Mouse (Mus musculus): Measurements from ENCODE around the gene Gpr107. TPM values are rescaled to one million over a fixed set of nuclear protein-coding genes. Genes with fewer than 3 reads are reported as not detected.

The Gpr107 gene
- polyA plus RNA-seq (2012; rRNA removed): 26.8 and 28.2 TPM in 2 replicates

GRCm38 (mm10) chr2:31151892-31152812 lies at the start of gene Gpr107:
Gpr107 (plus strand) TSS chr2:31152316.
- Histone ChIP-seq H3K27ac (ENCODE audit: insufficient read depth, low read length) (no peak within 1 kb of the TSS), H3K4me1 (ENCODE audit: control insufficient read depth, insufficient read depth, low read length) (peaks cover 1% of the 10 kb centered on the region; the same call in 1 of the 2 replicates), H3K4me3 (ENCODE audit: insufficient read depth, low read length) (peak within 1 kb of the TSS; percentile 81)
- TF ChIP-seq CTCF (IDR thresholded peaks at IDR 0.05; ENCODE audit: extremely low read depth, insufficient read depth, low read length) (no peak), POLR2A (IDR thresholded peaks at IDR 0.05; ENCODE audit: extremely low read depth, insufficient read depth, low read length) (peak; percentile 71)

DNA sequence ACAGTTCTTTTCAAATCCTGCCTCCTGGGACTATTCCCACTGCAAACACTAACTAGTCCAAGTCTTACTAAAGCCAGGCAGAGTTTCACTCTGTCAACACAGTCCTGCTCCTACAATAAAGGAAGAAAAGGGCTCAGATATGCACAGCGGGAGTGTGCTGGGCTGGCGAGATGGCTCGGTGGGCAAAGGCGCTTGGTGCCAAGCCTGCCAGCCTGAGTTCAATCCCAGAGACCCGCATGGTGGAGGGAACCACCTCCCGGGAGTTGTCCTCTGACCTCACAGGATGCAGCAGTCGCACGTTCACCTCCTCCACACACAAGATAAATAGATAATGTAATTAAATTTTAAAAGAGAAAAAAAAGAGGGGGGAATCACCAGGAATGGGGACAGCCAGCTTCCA lies 48.8 kb upstream of the Gpr107 start:
- H3K27ac ChIP-seq (ENCODE audit: insufficient read depth, low read length): no peak overlapping the region
- H3K4me1 ChIP-seq (ENCODE audit: control insufficient read depth, insufficient read depth, low read length): 0 out of 2 replicates have a peak, but pooled peaks cover 8% of the 10 kb centered on the region
- TF ChIP-seq POLR2A (IDR thresholded peaks at IDR 0.05; ENCODE audit: extremely low read depth, insufficient read depth, low read length) (no peak), CTCF (IDR thresholded peaks at IDR 0.05; ENCODE audit: extremely low read depth, insufficient read depth, low read length) (no peak)
- no peak overlapping the region for H3K4me3 ChIP-seq (ENCODE audit: insufficient read depth, low read length)

- Histone ChIP-seq H3K4me1 (ENCODE audit: control insufficient read depth, insufficient read depth, low read length) (peaks cover 11% of the 10 kb centered on the region), H3K27ac (ENCODE audit: insufficient read depth, low read length) (no peak overlapping the region), H3K4me3 (ENCODE audit: insufficient read depth, low read length) (no peak overlapping the region)
- TF ChIP-seq CTCF (IDR thresholded peaks at IDR 0.05; ENCODE audit: extremely low read depth, insufficient read depth, low read length) (no peak), POLR2A (IDR thresholded peaks at IDR 0.05; ENCODE audit: extremely low read depth, insufficient read depth, low read length) (no peak)
Measured at GRCm38 (mm10) chr2:31105279-31105678, 46.8 kb upstream of the Gpr107 start.

DNA sequence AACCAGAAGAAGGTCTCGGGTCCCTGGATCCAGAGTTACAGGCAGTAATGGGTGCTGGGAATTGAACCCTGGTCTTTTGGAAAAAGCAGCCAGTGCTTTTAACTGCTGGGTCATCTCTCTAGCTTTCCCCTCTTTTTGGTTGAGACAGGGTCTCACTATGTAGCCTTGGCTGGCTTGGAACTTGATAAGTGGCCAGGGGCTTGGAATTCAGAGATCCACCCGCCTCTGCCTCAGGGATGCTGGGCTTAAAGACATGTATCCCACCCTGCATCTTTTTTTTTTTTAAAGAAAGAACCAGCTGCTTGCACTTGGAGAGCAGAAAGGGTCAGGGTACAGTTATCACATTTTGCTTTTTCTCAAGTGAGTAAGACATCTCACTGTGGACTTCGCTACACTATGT lies 46.1 kb upstream of the Gpr107 start:
- H3K4me3 ChIP-seq (ENCODE audit: insufficient read depth, low read length): no peak overlapping the region
- peaks cover 11% of the 10 kb centered on the region for H3K4me1 ChIP-seq (ENCODE audit: control insufficient read depth, insufficient read depth, low read length)
- no peak overlapping the region for H3K27ac ChIP-seq (ENCODE audit: insufficient read depth, low read length)
- TF ChIP-seq CTCF (IDR thresholded peaks at IDR 0.05; ENCODE audit: extremely low read depth, insufficient read depth, low read length): no peak
- no peak for TF ChIP-seq POLR2A (IDR thresholded peaks at IDR 0.05; ENCODE audit: extremely low read depth, insufficient read depth, low read length)

- Histone ChIP-seq H3K4me3 (ENCODE audit: insufficient read depth, low read length) (no peak overlapping the region), H3K4me1 (ENCODE audit: control insufficient read depth, insufficient read depth, low read length) (peaks cover 13% of the 10 kb centered on the region), H3K27ac (ENCODE audit: insufficient read depth, low read length) (peak overlapping the region; percentile 42; the same call in 1 of the 2 replicates)
- TF ChIP-seq CTCF (IDR thresholded peaks at IDR 0.05; ENCODE audit: extremely low read depth, insufficient read depth, low read length): no peak
- TF ChIP-seq POLR2A (IDR thresholded peaks at IDR 0.05; ENCODE audit: extremely low read depth, insufficient read depth, low read length): no peak
Measured at GRCm38 (mm10) chr2:31106621-31107320, 45.3 kb upstream of the Gpr107 start.

DNA sequence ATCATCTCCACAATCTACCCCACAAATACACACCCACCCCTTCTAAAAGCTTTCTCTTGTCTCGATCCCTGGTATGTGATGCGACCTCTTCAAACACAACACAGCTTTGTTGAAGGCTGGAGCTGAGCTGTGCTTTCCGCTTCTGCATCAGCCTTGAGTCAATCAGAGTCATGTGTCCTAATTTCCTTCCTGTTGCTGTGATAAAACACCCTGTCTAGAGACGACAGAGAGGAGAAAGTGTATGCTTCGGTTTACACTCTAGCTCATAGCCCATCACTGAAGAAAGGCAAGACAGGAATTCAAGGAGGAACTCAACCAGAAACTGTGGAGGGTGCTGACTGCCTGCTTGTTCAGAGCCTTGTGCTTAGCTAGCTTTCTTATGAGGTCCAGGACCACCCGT lies 43.9 kb upstream of the Gpr107 start:
- Histone ChIP-seq H3K4me1 (ENCODE audit: control insufficient read depth, insufficient read depth, low read length) (peaks cover 16% of the 10 kb centered on the region), H3K27ac (ENCODE audit: insufficient read depth, low read length) (no peak overlapping the region), H3K4me3 (ENCODE audit: insufficient read depth, low read length) (no peak overlapping the region)
- no peak for TF ChIP-seq CTCF (IDR thresholded peaks at IDR 0.05; ENCODE audit: extremely low read depth, insufficient read depth, low read length)
- no peak for TF ChIP-seq POLR2A (IDR thresholded peaks at IDR 0.05; ENCODE audit: extremely low read depth, insufficient read depth, low read length)

DNA sequence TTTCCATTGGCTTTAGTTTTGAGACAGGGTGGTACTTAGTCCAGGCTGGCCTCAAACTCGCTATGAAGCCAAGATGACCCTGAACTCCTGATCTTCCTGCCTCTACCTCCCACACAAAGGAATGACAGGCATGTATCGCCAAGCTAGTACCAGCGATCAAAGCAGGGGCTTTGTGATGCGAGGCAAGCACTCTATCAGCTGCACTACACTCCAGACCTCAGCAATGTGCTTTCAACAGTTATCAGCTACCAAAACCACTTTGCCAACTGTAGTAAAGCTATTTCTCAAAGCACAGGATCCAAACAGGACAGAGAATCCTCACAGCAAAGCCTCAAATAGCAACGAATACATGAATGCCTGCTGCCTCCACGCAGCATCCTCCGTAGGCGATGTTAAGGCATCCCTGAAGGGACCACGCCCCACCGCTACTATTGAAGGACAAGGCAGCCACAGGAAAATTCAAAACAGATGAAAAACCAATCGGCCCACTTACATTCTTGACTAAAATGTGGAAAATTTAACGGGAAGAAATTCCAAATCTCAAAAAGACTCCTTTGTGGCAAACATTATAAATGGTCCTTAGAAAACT lies 42.1 kb upstream of the Gpr107 start:
- Histone ChIP-seq H3K27ac (ENCODE audit: insufficient read depth, low read length) (no peak overlapping the region), H3K4me1 (ENCODE audit: control insufficient read depth, insufficient read depth, low read length) (peaks cover 16% of the 10 kb centered on the region), H3K4me3 (ENCODE audit: insufficient read depth, low read length) (no peak overlapping the region)
- TF ChIP-seq POLR2A (IDR thresholded peaks at IDR 0.05; ENCODE audit: extremely low read depth, insufficient read depth, low read length) (no peak), CTCF (IDR thresholded peaks at IDR 0.05; ENCODE audit: extremely low read depth, insufficient read depth, low read length) (no peak)

GRCm38 (mm10) chr2:31111685-31112084 lies 40.4 kb upstream of the Gpr107 start:
- H3K4me1 ChIP-seq (ENCODE audit: control insufficient read depth, insufficient read depth, low read length): peaks cover 16% of the 10 kb centered on the region
- no peak for TF ChIP-seq CTCF (IDR thresholded peaks at IDR 0.05; ENCODE audit: extremely low read depth, insufficient read depth, low read length)
- TF ChIP-seq POLR2A (IDR thresholded peaks at IDR 0.05; ENCODE audit: extremely low read depth, insufficient read depth, low read length): no peak
- H3K27ac ChIP-seq (ENCODE audit: insufficient read depth, low read length): no peak overlapping the region
- H3K4me3 ChIP-seq (ENCODE audit: insufficient read depth, low read length): no peak overlapping the region

DNA sequence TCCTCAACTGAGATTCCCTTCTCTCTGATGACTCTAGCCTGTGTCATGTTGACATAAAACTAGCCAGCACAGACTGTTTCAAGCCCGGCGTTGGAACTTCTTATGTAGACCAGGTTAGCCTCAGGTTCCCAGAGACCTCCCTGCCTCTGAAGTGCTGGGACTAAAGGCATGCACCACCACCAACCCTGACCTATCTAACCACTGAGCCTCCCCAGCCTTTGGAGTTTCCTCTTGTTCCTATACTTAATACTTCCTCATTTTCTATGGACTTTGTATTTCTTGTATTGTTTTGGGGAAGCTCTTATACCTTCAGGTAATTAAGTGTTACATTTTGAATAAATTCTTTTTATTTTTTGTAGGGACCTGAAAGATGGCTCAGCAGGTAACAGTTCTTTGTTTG lies 37.9 kb upstream of the Gpr107 start:
- TF ChIP-seq CTCF (IDR thresholded peaks at IDR 0.05; ENCODE audit: extremely low read depth, insufficient read depth, low read length) (no peak), POLR2A (IDR thresholded peaks at IDR 0.05; ENCODE audit: extremely low read depth, insufficient read depth, low read length) (no peak)
- peaks cover 9% of the 10 kb centered on the region for H3K4me1 ChIP-seq (ENCODE audit: control insufficient read depth, insufficient read depth, low read length)
- no peak overlapping the region for H3K4me3 ChIP-seq (ENCODE audit: insufficient read depth, low read length)

More for the DNA sequence above, 37.9 kb upstream of the Gpr107 start:
- no peak overlapping the region for H3K27ac ChIP-seq (ENCODE audit: insufficient read depth, low read length)

All from cortical plate, adult 2 months (tissue).